Mouse (Mus musculus) 3T3-L1 (cell line): Measurements from ENCODE around the gene Trpm1.

ENCODE experiments used
- DNase-seq: peaks from one replicate; pipeline ENCODE4 v3.0.0-alpha.2; 2015; ENCODE audit warnings: low read depth, low spot score

Trpm1 gene

DNA sequence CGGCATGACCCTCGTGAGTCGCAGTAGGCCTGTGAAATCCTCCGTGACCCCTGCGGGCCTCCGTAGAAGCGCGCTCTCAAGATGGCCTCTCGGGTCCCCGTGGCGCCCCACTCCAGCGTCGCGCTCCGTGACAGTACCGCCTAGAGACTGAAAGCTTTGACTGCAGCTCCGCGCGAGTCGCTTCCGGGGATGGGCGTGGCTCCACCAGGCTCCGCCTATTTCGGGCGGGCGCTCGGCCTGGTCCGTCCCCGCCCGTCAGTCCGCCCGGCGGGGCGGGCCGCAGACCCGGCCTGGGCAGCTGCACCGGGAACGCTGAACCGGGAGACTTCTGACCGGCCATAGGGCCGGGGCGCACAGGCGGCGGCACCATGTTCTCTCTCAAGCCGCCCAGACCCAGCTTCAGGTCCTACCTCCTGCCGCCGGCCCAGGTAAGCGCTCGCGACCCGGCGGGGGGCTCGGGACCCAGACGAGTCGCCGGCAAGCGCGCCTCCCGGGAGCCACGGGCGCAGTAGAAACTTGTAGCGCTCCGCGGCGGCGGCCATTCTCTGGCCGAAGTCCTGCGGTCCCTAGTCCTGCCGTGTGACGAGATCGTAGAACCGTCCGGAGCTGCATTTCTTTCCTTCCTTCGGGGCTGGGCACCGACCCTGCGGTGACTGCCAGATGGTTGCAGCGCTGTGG is 133.9 kb downstream of the Trpm1 start, which contains the start of gene Mtmr10:
Mtmr10 (plus strand) TSS at position 240 of the 678 bp plus-strand sequence.
- peak; percentile 93 for DNase-seq

DNA sequence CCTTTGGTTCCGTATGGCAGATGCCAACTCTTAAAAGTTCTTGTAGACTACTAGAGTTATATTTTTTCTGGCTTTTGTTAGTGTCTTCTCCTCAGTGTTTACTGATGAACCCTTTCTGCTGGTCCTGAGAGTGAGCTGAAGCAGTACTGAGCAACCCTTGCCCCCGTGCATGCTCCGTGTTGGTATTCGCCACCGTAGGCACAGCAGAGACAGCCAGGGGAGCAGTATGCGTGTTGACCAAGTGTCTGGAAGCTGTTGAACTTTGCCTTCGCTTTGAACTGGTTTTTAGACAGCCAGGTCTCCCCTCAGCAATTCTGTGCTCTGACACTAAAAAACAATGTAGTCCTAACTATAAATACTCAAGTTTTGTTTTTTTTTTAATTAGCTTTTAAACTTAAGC is 135.8 kb downstream of the Trpm1 start:
- no peak for DNase-seq

GRCm38 (mm10) chr7:64290431-64290830 is 136.8 kb downstream of the Trpm1 start:
- DNase-seq, result no peak

DNA sequence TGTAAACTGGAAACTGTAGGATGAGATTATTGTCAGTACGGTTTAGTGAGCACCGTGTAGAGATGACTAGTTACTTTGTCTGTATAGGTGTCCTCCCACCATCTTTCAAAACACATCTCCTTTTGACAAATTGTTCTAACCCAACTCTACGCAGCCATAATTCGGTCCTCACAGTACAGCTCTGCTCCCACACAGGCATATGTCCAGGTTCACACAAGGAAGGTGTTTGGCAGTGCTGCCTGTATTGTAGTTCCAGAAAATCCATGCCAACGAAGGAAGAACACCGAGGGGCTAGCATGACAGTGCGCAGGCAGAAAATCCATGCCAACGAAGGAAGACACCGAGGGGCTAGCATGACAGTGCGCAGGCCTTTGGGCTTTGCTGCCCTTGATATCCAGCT is 138.1 kb downstream of the Trpm1 start:
- no peak for DNase-seq

DNA sequence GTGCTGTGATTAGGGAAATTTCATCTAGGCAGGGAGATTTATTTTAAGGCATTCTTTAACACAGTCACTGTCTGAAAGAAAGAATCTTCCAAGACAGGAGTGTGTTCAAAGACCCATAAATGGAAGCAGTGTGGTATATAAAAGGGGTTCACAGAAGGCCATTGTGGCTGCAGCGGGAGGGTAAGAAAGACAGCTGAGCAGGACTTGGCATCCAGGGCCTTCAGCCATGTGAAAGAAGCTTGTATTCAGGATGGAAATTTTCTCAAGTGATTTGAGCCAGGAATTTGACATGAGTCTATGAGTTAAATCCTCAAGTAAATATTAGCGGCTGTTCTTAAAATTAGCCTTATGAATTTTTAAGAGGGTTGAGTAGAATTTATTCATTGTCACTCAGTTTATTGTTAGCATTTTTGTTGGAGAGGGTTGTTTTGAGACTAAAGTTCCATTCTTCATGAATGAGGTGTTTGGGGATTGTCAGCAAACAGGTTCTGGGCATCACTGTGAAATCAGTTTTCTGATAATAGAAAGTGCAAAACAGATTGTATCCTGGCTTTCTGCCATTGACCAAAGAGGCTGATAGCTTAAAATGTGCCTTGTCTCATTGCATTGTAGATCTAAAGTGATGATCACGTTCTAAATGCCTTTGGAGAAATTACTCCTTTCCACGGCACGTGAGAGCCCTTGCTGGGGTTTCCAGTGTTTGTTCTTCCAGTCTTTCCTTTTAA is 142.8 kb downstream of the Trpm1 start:
- DNase-seq, result no peak

GRCm38 (mm10) chr7:64310241-64310640 is 156.6 kb downstream of the Trpm1 start:
- DNase-seq, result no peak

- DNase-seq, result no peak
Measured at GRCm38 (mm10) chr7:64310756-64311155, 157.1 kb downstream of the Trpm1 start.

DNA sequence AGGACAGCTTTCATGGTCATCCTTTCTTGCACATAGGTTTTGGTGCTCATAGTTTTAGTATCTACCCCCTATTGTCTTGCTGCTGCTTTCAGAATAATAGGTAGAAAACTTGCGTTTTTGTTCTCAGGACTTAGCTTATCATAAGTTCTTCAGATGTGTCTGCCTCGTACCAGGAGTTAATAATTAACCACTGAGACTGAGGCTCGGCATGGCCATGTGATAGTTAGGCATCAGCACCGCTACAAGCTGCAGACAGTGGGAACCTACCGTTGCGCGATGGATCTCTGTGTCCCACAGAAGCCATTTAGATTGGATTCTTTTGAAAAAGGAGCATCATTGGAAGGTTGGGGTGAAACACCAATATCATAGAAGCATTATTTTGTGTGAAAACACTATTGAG is 159.2 kb downstream of the Trpm1 start:
- DNase-seq, result no peak
